Mouse (Mus musculus): Measurements from ENCODE around the gene Rapgef6. TPM values are rescaled to one million over a fixed set of nuclear protein-coding genes. Genes with fewer than 3 reads are reported as not detected.
"Not testable (repeated sequence)": the region's sequence is repeated elsewhere in the genome, so short reads cannot be mapped to it uniquely, and the experiment has no call there.

Gene Rapgef6
- polyA plus RNA-seq, 1 experiment from 2014 or later, result 20.1 TPM

DNA sequence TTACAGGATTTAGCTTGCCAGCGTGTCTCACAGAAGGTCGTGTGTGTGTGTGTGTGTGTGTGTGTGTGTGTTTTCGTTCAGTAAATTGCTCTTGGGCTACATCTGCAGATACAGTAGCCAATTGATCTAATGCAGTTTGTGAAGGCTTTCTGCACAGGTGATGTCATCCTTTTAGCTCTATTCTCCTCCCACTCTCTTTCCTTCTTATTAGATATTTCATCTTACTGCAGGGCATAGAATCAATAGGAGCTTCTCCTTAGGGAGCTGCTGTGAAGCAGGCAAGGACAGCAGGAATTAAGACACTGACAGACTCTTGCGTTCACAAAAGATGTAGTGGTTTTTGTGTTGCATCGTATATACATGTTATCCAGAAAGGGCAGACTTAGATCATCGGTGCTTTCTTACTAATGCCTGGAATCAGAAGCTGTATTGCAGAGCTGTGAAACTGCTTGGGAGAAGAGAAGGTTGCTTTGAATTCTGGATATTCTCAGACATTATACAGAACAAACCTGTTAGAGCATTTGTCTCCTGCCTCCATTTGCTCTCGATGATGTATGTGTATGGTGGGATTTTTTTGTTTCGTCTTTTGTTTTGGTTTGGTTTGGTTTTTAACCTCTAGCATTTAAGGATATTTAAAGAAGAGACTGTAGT lies 73.4 kb downstream of the Rapgef6 start:
- Histone ChIP-seq H3K4me1 (ENCODE audit: control insufficient read depth, low read depth, low read length) (peaks cover 6% of the 10 kb centered on the region), H3K27me3 (ENCODE audit: control insufficient read depth, insufficient read depth, low read depth, low read length) (no peaks in the 10 kb centered on the region), H3K27ac (ENCODE audit: low read length) (no peak overlapping the region), H3K4me2 (ENCODE audit: low read depth, low read length) (no peak overlapping the region), H3K9ac (ENCODE audit: low read depth, low read length) (no peak overlapping the region), H3K4me3 (ENCODE audit: low read depth, low read length) (no peak overlapping the region), H3K36me3 (ENCODE audit: control insufficient read depth, insufficient read depth) (no peaks in the 10 kb centered on the region), H3K9me3 (replicated peaks; ENCODE audit: control insufficient read depth, low read length) (no peaks in the 10 kb centered on the region)
- no peak for ATAC-seq (ENCODE audit: low read depth)
- WGBS (ENCODE audit: insufficient replicate concordance), result 87% methylated on average over 8 of the region's 8 CpGs

DNA sequence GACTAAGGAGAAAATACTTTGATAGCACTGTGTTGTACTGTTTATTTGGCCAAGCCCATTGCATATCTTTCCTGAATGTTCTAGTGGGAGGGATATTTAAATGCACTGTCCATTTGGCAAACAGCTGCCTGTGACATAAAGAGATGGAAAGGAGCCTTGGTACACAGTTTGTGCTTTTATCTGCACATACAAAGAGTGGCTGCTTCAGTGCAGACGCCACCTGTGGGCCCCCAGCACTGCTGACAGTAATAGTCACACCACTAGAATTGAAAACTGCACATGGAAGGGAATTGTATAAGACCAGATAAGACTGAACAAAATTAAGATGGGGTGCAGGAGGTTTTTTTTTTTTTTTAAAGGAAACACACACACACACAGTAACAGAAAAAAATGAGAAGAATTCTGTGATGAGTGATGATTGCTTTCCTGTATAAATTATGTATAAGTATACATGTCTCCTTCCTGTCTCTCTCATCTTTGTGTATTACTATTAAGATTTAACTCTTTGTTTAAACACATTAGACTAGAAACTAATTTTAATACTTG lies 75.3 kb downstream of the Rapgef6 start:
- H3K9ac ChIP-seq (ENCODE audit: low read depth, low read length), result no peak overlapping the region
- H3K36me3 ChIP-seq (ENCODE audit: control insufficient read depth, insufficient read depth), result no peaks in the 10 kb centered on the region
- H3K27me3 ChIP-seq (ENCODE audit: control insufficient read depth, insufficient read depth, low read depth, low read length), result no peaks in the 10 kb centered on the region
- H3K4me2 ChIP-seq (ENCODE audit: low read depth, low read length), result no peak overlapping the region
- H3K4me1 ChIP-seq (ENCODE audit: control insufficient read depth, low read depth, low read length), result peaks cover 6% of the 10 kb centered on the region
- H3K4me3 ChIP-seq (ENCODE audit: low read depth, low read length), result no peak overlapping the region
- peak; percentile 55 for ATAC-seq (ENCODE audit: low read depth)
- H3K27ac ChIP-seq (ENCODE audit: low read length), result no peak overlapping the region
- 24% methylated on average over 1 of the region's 1 CpGs for WGBS (ENCODE audit: insufficient replicate concordance)
- no peaks in the 10 kb centered on the region for H3K9me3 ChIP-seq (replicated peaks; ENCODE audit: control insufficient read depth, low read length)

DNA sequence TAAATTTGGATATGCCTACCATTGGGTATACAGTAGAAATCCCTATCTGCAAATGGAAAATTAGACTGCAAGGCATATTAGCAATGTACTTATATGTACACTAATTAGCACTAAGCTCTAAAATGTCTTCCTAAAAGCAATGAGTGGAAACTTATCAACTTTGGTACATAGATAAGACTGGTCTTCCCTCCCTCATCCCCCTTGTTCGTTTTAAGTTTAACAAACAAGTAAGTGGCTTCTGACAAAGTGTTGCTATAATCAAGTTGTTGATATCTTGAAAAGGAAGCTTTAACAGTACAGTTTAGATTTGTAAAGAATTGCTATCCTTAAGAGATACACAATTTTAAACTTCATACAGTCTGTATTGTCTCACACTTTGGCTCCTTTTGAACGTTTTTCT lies 78.5 kb downstream of the Rapgef6 start:
- WGBS (ENCODE audit: insufficient replicate concordance), result 45% methylated on average over 2 of the region's 2 CpGs
- H3K27ac ChIP-seq (ENCODE audit: low read length), result no peak overlapping the region
- no peak for ATAC-seq (ENCODE audit: low read depth)
- peaks cover 3% of the 10 kb centered on the region; the same call in 1 of the 2 replicates for H3K4me1 ChIP-seq (ENCODE audit: control insufficient read depth, low read depth, low read length)
- H3K27me3 ChIP-seq (ENCODE audit: control insufficient read depth, insufficient read depth, low read depth, low read length), result no peaks in the 10 kb centered on the region
- no peak overlapping the region for H3K9ac ChIP-seq (ENCODE audit: low read depth, low read length)
- no peak overlapping the region for H3K4me2 ChIP-seq (ENCODE audit: low read depth, low read length)
- H3K36me3 ChIP-seq (ENCODE audit: control insufficient read depth, insufficient read depth), result no peaks in the 10 kb centered on the region
- H3K4me3 ChIP-seq (ENCODE audit: low read depth, low read length), result no peak overlapping the region
- H3K9me3 ChIP-seq (replicated peaks; ENCODE audit: control insufficient read depth, low read length), result no peaks in the 10 kb centered on the region

DNA sequence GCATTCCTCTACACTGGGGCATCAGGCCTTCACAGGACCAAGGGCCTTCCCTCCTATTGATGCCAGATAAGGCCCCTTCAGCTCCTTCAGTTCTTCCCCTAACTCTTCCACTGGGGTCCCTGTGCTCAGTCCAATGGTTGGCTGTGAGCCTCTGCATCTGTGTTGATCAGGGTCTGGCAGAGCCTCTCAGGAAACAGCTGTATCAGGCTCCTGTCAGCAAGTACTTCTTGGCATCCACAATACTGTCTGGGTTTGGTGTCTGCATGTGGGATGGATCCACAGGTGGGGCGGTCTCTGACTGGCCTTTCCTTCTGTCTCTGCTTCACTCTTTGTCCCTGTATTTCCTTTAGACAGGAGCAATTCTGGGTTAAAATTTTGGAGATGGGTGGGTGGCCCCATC lies 80.1 kb downstream of the Rapgef6 start:
- not testable (repeated sequence) for H3K36me3 ChIP-seq (ENCODE audit: control insufficient read depth, insufficient read depth); H3K9ac ChIP-seq (ENCODE audit: low read depth, low read length); H3K27ac ChIP-seq (ENCODE audit: low read length); H3K4me3 ChIP-seq (ENCODE audit: low read depth, low read length); ATAC-seq (ENCODE audit: low read depth); H3K4me1 ChIP-seq (ENCODE audit: control insufficient read depth, low read depth, low read length); H3K9me3 ChIP-seq (replicated peaks; ENCODE audit: control insufficient read depth, low read length); H3K27me3 ChIP-seq (ENCODE audit: control insufficient read depth, insufficient read depth, low read depth, low read length); H3K4me2 ChIP-seq (ENCODE audit: low read depth, low read length)
- WGBS (ENCODE audit: insufficient replicate concordance), result 59% methylated on average over 1 of the region's 1 CpGs

DNA sequence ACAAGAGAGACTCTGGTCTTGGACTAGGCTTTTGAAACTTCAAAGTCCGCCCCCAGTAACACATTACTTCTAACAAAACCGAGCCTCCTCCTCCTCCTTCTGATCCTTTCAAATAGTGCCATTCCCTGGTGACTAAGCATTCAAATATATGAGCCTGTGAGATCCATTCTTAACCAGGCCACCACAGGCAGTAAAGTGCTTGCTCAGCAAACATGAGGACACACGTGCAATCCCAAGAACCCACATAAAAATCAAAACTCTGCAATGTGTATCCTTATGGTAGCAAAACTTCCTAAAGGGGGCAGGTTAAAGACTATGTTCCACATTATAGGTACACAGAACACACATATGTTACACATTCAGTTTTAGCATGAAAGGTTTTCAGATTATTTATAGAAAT lies 81.8 kb downstream of the Rapgef6 start:
- no peaks in the 10 kb centered on the region for H3K4me1 ChIP-seq (ENCODE audit: control insufficient read depth, low read depth, low read length)
- no peak overlapping the region for H3K9ac ChIP-seq (ENCODE audit: low read depth, low read length)
- no peaks in the 10 kb centered on the region for H3K27me3 ChIP-seq (ENCODE audit: control insufficient read depth, insufficient read depth, low read depth, low read length)
- 72% methylated on average over 3 of the region's 3 CpGs for WGBS (ENCODE audit: insufficient replicate concordance)
- no peak overlapping the region for H3K4me2 ChIP-seq (ENCODE audit: low read depth, low read length)
- no peak for ATAC-seq (ENCODE audit: low read depth)
- H3K36me3 ChIP-seq (ENCODE audit: control insufficient read depth, insufficient read depth), result no peaks in the 10 kb centered on the region
- H3K27ac ChIP-seq (ENCODE audit: low read length), result no peak overlapping the region
- H3K9me3 ChIP-seq (replicated peaks; ENCODE audit: control insufficient read depth, low read length), result no peaks in the 10 kb centered on the region
- no peak overlapping the region for H3K4me3 ChIP-seq (ENCODE audit: low read depth, low read length)

DNA sequence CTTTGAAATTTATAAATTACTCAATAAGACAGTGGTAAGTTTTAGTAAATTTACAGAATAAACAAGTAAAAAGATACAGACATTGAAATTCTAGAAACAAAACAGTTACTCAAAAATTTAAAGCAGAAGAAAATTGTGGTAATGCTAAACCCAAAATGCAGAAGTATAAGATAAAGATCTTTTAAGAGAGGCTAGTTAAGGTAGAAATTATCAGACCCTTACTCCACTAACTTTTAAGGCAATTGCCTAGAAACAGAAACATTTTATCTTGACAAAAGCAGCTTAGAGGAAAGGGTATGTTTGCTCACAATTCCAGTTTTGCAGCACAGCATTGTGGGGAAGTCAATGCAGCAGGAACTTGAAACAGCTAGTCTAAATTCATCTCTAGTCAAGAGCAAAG lies 91.0 kb downstream of the Rapgef6 start:
- H3K4me3 ChIP-seq (ENCODE audit: low read depth, low read length), result no peak overlapping the region
- no peaks in the 10 kb centered on the region for H3K4me1 ChIP-seq (ENCODE audit: control insufficient read depth, low read depth, low read length)
- H3K27ac ChIP-seq (ENCODE audit: low read length), result no peak overlapping the region
- no peaks in the 10 kb centered on the region for H3K36me3 ChIP-seq (ENCODE audit: control insufficient read depth, insufficient read depth)
- no peak for ATAC-seq (ENCODE audit: low read depth)
- no peaks in the 10 kb centered on the region for H3K9me3 ChIP-seq (replicated peaks; ENCODE audit: control insufficient read depth, low read length)
- no peak overlapping the region for H3K4me2 ChIP-seq (ENCODE audit: low read depth, low read length)
- H3K9ac ChIP-seq (ENCODE audit: low read depth, low read length), result no peak overlapping the region
- H3K27me3 ChIP-seq (ENCODE audit: control insufficient read depth, insufficient read depth, low read depth, low read length), result no peaks in the 10 kb centered on the region

DNA sequence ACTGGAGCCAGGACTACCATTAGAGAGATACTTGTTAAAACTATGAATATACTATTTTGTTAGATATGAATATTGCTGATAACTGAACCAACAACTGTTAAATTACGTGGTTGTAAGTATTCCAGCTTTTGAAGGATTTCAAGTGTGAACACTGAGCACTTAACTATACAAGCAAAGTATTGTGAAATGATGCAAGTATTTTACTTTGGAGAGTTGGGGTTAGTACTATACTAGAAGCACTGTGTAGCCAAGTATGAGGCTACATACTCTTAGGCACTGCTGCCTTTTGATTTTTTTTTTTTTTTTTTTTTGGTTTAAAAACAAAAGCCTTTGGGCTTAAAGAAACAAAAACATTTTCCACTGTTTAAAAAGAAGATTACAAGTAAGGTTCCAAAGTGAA lies 91.9 kb downstream of the Rapgef6 start:
- H3K36me3 ChIP-seq (ENCODE audit: control insufficient read depth, insufficient read depth), result no peaks in the 10 kb centered on the region
- H3K9ac ChIP-seq (ENCODE audit: low read depth, low read length), result no peak overlapping the region
- no peak for ATAC-seq (ENCODE audit: low read depth)
- H3K4me1 ChIP-seq (ENCODE audit: control insufficient read depth, low read depth, low read length), result no peaks in the 10 kb centered on the region
- no peaks in the 10 kb centered on the region for H3K9me3 ChIP-seq (replicated peaks; ENCODE audit: control insufficient read depth, low read length)
- WGBS (ENCODE audit: insufficient replicate concordance), result 78% methylated on average over 1 of the region's 1 CpGs
- no peaks in the 10 kb centered on the region for H3K27me3 ChIP-seq (ENCODE audit: control insufficient read depth, insufficient read depth, low read depth, low read length)
- no peak overlapping the region for H3K27ac ChIP-seq (ENCODE audit: low read length)
- no peak overlapping the region for H3K4me2 ChIP-seq (ENCODE audit: low read depth, low read length)
- H3K4me3 ChIP-seq (ENCODE audit: low read depth, low read length), result no peak overlapping the region

DNA sequence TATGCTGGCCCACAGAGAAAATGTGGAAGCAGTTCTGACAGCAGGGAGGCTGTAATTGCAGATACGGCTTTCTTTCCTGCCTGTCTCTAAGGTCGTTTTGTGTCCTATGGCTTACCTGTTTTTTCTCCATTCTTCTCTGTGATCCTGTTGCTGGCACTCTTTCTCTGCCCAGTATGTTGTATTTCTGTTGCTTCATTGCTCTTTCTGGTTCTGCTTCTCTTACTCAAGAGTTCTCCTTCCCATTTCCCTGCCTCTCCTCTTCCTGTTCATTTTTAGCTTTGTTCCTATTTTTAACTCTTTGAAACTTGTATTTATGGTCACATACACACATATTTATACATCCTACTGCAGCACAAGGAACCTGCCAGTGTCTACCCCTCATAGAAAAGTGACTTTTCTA lies 96.2 kb downstream of the Rapgef6 start:
- Histone ChIP-seq H3K36me3 (ENCODE audit: control insufficient read depth, insufficient read depth) (peaks cover 3% of the 10 kb centered on the region; the same call in 1 of the 2 replicates), H3K27me3 (ENCODE audit: control insufficient read depth, insufficient read depth, low read depth, low read length) (no peaks in the 10 kb centered on the region), H3K9me3 (replicated peaks; ENCODE audit: control insufficient read depth, low read length) (no peaks in the 10 kb centered on the region), H3K4me3 (ENCODE audit: low read depth, low read length) (no peak overlapping the region), H3K4me2 (ENCODE audit: low read depth, low read length) (no peak overlapping the region), H3K9ac (ENCODE audit: low read depth, low read length) (no peak overlapping the region), H3K27ac (ENCODE audit: low read length) (no peak overlapping the region), H3K4me1 (ENCODE audit: control insufficient read depth, low read depth, low read length) (no peaks in the 10 kb centered on the region)
- 48% methylated on average over 2 of the region's 2 CpGs for whole genome bisulfite sequencing (ENCODE audit: insufficient replicate concordance)
- no peak for ATAC-seq (ENCODE audit: low read depth)

DNA sequence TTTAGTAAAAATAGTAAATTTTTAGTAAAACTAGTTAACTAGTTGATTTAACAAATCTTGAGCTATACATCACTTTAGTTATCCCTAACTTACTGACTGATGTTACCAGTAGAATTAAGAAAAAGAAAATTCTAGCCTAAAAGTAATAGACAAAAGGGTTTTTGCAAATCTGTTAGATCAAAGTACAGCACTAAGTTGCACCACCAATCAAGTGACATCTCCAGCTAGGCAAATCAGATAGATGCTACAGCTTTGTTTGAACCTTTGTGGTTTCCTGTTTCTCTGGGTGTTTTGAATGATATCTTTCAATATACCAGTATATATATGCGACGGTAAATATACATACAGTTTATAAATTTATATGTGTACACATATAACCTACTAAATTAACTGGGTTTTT lies 99.1 kb downstream of the Rapgef6 start:
- Histone ChIP-seq H3K4me1 (ENCODE audit: control insufficient read depth, low read depth, low read length) (no peaks in the 10 kb centered on the region), H3K9ac (ENCODE audit: low read depth, low read length) (no peak overlapping the region), H3K36me3 (ENCODE audit: control insufficient read depth, insufficient read depth) (peaks cover 3% of the 10 kb centered on the region; the same call in 1 of the 2 replicates), H3K27me3 (ENCODE audit: control insufficient read depth, insufficient read depth, low read depth, low read length) (no peaks in the 10 kb centered on the region), H3K27ac (ENCODE audit: low read length) (no peak overlapping the region), H3K4me3 (ENCODE audit: low read depth, low read length) (no peak overlapping the region), H3K9me3 (replicated peaks; ENCODE audit: control insufficient read depth, low read length) (no peaks in the 10 kb centered on the region), H3K4me2 (ENCODE audit: low read depth, low read length) (no peak overlapping the region)
- WGBS (ENCODE audit: insufficient replicate concordance), result 88% methylated on average over 2 of the region's 2 CpGs
- ATAC-seq (ENCODE audit: low read depth), result no peak

All from liver, embryonic 16.5 days (tissue).